Mouse (Mus musculus): ENCODE results near the gene Pou6f2. TPM values are rescaled to one million over a fixed set of nuclear protein-coding genes. Genes with fewer than 3 reads are reported as not detected.

Gene Pou6f2
- polyA plus RNA-seq, 2 experiments = not detected

DNA sequence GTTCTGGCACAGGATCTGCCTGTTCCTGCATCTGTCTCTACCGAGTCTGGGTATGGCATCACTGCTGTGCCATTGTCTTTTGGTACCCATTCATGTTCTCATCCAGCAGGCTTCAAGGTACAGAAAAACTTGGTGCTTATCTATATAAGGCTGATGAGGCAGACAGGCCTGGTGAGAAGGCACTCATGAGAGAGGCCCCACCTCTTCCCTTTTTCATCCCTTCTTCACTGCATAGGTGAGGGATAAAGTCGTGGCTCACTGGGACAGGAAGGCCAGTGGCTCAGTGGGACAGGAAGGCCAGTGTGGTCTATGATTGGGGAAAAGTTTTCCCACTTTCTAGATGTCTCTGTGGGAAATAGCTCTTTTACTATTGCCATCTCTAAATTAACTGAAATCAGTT, 263.8 kb downstream of the Pou6f2 start:
- no peak for TF ChIP-seq EP300 (IDR thresholded peaks at IDR 0.05; ENCODE audit: low read depth)
- TF ChIP-seq CTCF (IDR thresholded peaks at IDR 0.05; ENCODE audit: low read depth) = no peak
- no peaks in the 10 kb centered on the region for H3K36me3 ChIP-seq (replicated peaks; ENCODE audit: control insufficient read depth, insufficient read depth, low read depth)
- no peaks in the 10 kb centered on the region for H3K27me3 ChIP-seq (ENCODE audit: control insufficient read depth, insufficient read depth, low read length)
- H3K4me3 ChIP-seq (ENCODE audit: insufficient read depth in 1 of 2, low read depth in 2 of 2, low read length in 2 of 2) = no peak overlapping the region
- H3K27ac ChIP-seq = no peak overlapping the region
- H3K9ac ChIP-seq (replicated peaks) = no peak overlapping the region
- H3K9me3 ChIP-seq (ENCODE audit: control insufficient read depth, low read length) = no peaks in the 10 kb centered on the region
- no peaks in the 10 kb centered on the region for H3K4me1 ChIP-seq (replicated peaks; ENCODE audit: control insufficient read depth in 2 of 2, insufficient read depth in 2 of 2, low read length in 1 of 2)
- 45% methylated on average over 2 of the region's 2 CpGs for WGBS (ENCODE audit: insufficient replicate concordance)
- no peak for DNase-seq (ENCODE audit: low read depth in 3 of 3, low spot score in 3 of 3)
- no peak for ATAC-seq (ENCODE audit: insufficient read depth)
- H3K4me2 ChIP-seq (ENCODE audit: low read depth) = no peak overlapping the region

DNA sequence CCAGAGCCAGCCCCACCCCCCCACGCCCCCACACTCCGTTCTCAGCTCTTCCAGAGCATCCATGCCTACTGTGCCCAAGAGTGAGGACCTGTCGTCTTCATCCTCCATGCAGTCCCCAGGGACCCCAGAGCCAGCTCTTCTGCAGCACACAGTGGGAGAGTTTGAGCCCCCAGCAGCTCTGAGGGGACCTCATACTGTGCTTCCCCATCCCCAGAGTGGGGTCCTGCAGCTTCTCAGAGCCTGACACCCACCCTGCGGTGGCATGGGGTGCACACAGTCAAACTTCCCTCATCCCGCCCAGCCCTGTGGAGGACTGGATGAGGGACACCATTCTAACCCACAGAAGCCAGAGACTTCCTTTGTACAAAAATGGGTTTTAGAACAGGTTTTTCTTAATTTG, 264.3 kb downstream of the Pou6f2 start:
- no peaks in the 10 kb centered on the region for H3K9me3 ChIP-seq (ENCODE audit: control insufficient read depth, low read length)
- no peaks in the 10 kb centered on the region for H3K4me1 ChIP-seq (replicated peaks; ENCODE audit: control insufficient read depth in 2 of 2, insufficient read depth in 2 of 2, low read length in 1 of 2)
- H3K4me2 ChIP-seq (ENCODE audit: low read depth) = no peak overlapping the region
- H3K27me3 ChIP-seq (ENCODE audit: control insufficient read depth, insufficient read depth, low read length) = no peaks in the 10 kb centered on the region
- no peak overlapping the region for H3K9ac ChIP-seq (replicated peaks)
- H3K36me3 ChIP-seq (replicated peaks; ENCODE audit: control insufficient read depth, insufficient read depth, low read depth) = no peaks in the 10 kb centered on the region
- 60% methylated on average over 5 of the region's 5 CpGs for WGBS (ENCODE audit: insufficient replicate concordance)
- TF ChIP-seq CTCF (IDR thresholded peaks at IDR 0.05; ENCODE audit: low read depth) = no peak
- TF ChIP-seq EP300 (IDR thresholded peaks at IDR 0.05; ENCODE audit: low read depth) = no peak
- ATAC-seq (ENCODE audit: insufficient read depth) (no peak), DNase-seq (ENCODE audit: low read depth in 3 of 3, low spot score in 3 of 3) (no peak)
- H3K4me3 ChIP-seq (ENCODE audit: insufficient read depth in 1 of 2, low read depth in 2 of 2, low read length in 2 of 2) = no peak overlapping the region
- H3K27ac ChIP-seq = no peak overlapping the region

DNA sequence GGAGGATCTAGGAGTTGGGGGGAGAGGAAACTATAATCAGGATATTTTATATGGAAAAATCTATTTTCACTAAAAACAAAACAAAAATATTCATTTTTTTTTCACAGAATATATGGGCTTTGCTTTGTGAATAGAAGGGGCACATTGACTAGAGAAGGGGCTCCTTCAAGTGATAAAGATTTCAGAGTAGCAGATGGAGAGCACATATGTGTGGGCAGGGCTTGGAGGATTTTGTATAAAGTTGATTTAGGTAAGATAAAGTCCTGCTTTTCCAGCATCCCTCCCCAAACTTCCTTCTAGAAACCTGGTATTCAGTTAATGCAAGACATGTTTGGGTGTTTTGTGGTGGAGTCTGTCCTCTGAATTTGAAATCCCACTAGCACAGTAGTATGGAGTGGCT, 266.2 kb downstream of the Pou6f2 start:
- H3K36me3 ChIP-seq (replicated peaks; ENCODE audit: control insufficient read depth, insufficient read depth, low read depth) = no peaks in the 10 kb centered on the region
- no peak overlapping the region for H3K9ac ChIP-seq (replicated peaks)
- no peak overlapping the region for H3K27ac ChIP-seq
- TF ChIP-seq EP300 (IDR thresholded peaks at IDR 0.05; ENCODE audit: low read depth) = no peak
- TF ChIP-seq CTCF (IDR thresholded peaks at IDR 0.05; ENCODE audit: low read depth) = no peak
- no peak overlapping the region for H3K4me3 ChIP-seq (ENCODE audit: insufficient read depth in 1 of 2, low read depth in 2 of 2, low read length in 2 of 2)
- H3K4me2 ChIP-seq (ENCODE audit: low read depth) = no peak overlapping the region
- ATAC-seq (ENCODE audit: insufficient read depth) = no peak
- no peaks in the 10 kb centered on the region for H3K27me3 ChIP-seq (ENCODE audit: control insufficient read depth, insufficient read depth, low read length)
- H3K9me3 ChIP-seq (ENCODE audit: control insufficient read depth, low read length) = no peaks in the 10 kb centered on the region
- no peaks in the 10 kb centered on the region for H3K4me1 ChIP-seq (replicated peaks; ENCODE audit: control insufficient read depth in 2 of 2, insufficient read depth in 2 of 2, low read length in 1 of 2)
- no peak for DNase-seq (ENCODE audit: low read depth in 3 of 3, low spot score in 3 of 3)

DNA sequence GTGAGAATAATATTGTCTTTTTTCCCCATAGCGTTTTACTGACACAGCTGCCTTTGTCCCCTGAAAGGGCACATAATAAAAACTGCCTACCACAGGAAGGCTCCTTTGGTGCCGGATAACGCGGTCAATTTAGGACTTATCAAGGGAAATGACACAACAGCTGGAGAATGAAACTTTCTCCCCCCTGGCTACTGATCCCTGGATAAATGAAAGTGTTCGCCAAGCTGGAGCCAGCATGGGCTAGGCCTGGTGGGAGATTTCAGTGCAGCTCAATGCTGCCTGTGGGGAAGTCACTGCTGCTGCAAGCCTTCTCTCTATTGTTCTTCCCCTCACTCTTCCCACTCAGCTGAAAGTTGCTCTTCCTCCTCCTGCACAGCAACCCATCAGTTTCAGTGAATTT, 267.8 kb downstream of the Pou6f2 start:
- no peak for ATAC-seq (ENCODE audit: insufficient read depth)
- no peaks in the 10 kb centered on the region for H3K36me3 ChIP-seq (replicated peaks; ENCODE audit: control insufficient read depth, insufficient read depth, low read depth)
- 43% methylated on average over 5 of the region's 5 CpGs for WGBS (ENCODE audit: insufficient replicate concordance)
- no peak overlapping the region for H3K27ac ChIP-seq
- no peak overlapping the region for H3K9ac ChIP-seq (replicated peaks)
- H3K4me2 ChIP-seq (ENCODE audit: low read depth) = no peak overlapping the region
- no peaks in the 10 kb centered on the region for H3K4me1 ChIP-seq (replicated peaks; ENCODE audit: control insufficient read depth in 2 of 2, insufficient read depth in 2 of 2, low read length in 1 of 2)
- TF ChIP-seq EP300 (IDR thresholded peaks at IDR 0.05; ENCODE audit: low read depth) (no peak), CTCF (IDR thresholded peaks at IDR 0.05; ENCODE audit: low read depth) (no peak)
- H3K27me3 ChIP-seq (ENCODE audit: control insufficient read depth, insufficient read depth, low read length) = no peaks in the 10 kb centered on the region
- no peak for DNase-seq (ENCODE audit: low read depth in 3 of 3, low spot score in 3 of 3)
- no peaks in the 10 kb centered on the region for H3K9me3 ChIP-seq (ENCODE audit: control insufficient read depth, low read length)
- H3K4me3 ChIP-seq (ENCODE audit: insufficient read depth in 1 of 2, low read depth in 2 of 2, low read length in 2 of 2) = no peak overlapping the region

DNA sequence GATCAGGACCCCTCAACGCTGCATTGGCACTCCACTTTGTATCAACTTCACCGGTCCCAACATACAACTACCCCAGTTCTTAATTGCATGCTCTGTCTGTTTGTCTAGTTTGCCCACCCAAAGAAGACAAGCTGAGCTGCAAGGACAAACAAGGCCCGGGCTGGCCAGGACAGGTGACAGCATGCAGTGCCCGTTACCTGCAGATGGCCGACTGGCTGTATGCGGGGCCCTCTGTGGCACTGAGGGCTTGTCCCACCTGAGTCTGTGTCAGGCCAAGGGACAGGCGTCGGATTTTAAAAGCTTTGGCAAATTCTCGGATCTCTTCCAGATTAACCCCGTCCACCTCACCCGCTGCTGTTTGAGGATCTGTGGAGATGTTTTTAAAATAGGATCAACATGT, 268.7 kb downstream of the Pou6f2 start:
- no peak for ATAC-seq (ENCODE audit: insufficient read depth)
- no peak for DNase-seq (ENCODE audit: low read depth in 3 of 3, low spot score in 3 of 3)
- Histone ChIP-seq H3K36me3 (replicated peaks; ENCODE audit: control insufficient read depth, insufficient read depth, low read depth) (no peaks in the 10 kb centered on the region), H3K4me3 (ENCODE audit: insufficient read depth in 1 of 2, low read depth in 2 of 2, low read length in 2 of 2) (no peak overlapping the region), H3K27ac (no peak overlapping the region), H3K9ac (replicated peaks) (no peak overlapping the region), H3K4me2 (ENCODE audit: low read depth) (no peak overlapping the region), H3K4me1 (replicated peaks; ENCODE audit: control insufficient read depth in 2 of 2, insufficient read depth in 2 of 2, low read length in 1 of 2) (no peaks in the 10 kb centered on the region), H3K9me3 (ENCODE audit: control insufficient read depth, low read length) (no peaks in the 10 kb centered on the region), H3K27me3 (ENCODE audit: control insufficient read depth, insufficient read depth, low read length) (no peaks in the 10 kb centered on the region)
- WGBS (ENCODE audit: insufficient replicate concordance) = 61% methylated on average over 11 of the region's 11 CpGs
- TF ChIP-seq EP300 (IDR thresholded peaks at IDR 0.05; ENCODE audit: low read depth) (no peak), CTCF (IDR thresholded peaks at IDR 0.05; ENCODE audit: low read depth) (no peak)

- Histone ChIP-seq H3K4me3 (ENCODE audit: insufficient read depth in 1 of 2, low read depth in 2 of 2, low read length in 2 of 2) (no peak overlapping the region), H3K4me2 (ENCODE audit: low read depth) (no peak overlapping the region), H3K36me3 (replicated peaks; ENCODE audit: control insufficient read depth, insufficient read depth, low read depth) (no peaks in the 10 kb centered on the region), H3K27me3 (ENCODE audit: control insufficient read depth, insufficient read depth, low read length) (no peaks in the 10 kb centered on the region), H3K9me3 (ENCODE audit: control insufficient read depth, low read length) (no peaks in the 10 kb centered on the region), H3K27ac (no peak overlapping the region), H3K9ac (replicated peaks) (no peak overlapping the region), H3K4me1 (replicated peaks; ENCODE audit: control insufficient read depth in 2 of 2, insufficient read depth in 2 of 2, low read length in 1 of 2) (no peaks in the 10 kb centered on the region)
- 32% methylated on average over 4 of the region's 4 CpGs for WGBS (ENCODE audit: insufficient replicate concordance)
- DNase-seq (ENCODE audit: low read depth in 3 of 3, low spot score in 3 of 3) (no peak), ATAC-seq (ENCODE audit: insufficient read depth) (no peak)
- TF ChIP-seq CTCF (IDR thresholded peaks at IDR 0.05; ENCODE audit: low read depth) (no peak), EP300 (IDR thresholded peaks at IDR 0.05; ENCODE audit: low read depth) (no peak)
Measured at GRCm38 (mm10) chr13:18128053-18128452, 269.4 kb downstream of the Pou6f2 start.

Measured in liver, embryonic 14.5 days (tissue).